Mouse (Mus musculus) cerebellum, postnatal 10 days (tissue): Measurements from ENCODE around the gene Fam234a.
"Not testable (repeated sequence)": the region's sequence is repeated elsewhere in the genome, so short reads cannot be mapped to it uniquely, and the experiment has no call there.

Experiments used
- DNase-seq, 2 experiments: peaks; one replicate each; pipeline ENCODE4 v3.0.0; 2021; ENCODE audit warnings: mixed read lengths in 2 of 2

The Fam234a gene

GRCm38 (mm10) chr17:26244101-26244841 is at the start of gene Fam234a:
Fam234a (minus strand) TSS chr17:26244242.
- DNase-seq = peak; percentile 97 to 98

- no peak for DNase-seq
Measured at GRCm38 (mm10) chr17:26289475-26289874, 45.4 kb upstream of the Fam234a start.

- peak; percentile 15 to 20 for DNase-seq
Measured at GRCm38 (mm10) chr17:26286199-26286955, 42.3 kb upstream of the Fam234a start.

GRCm38 (mm10) chr17:26276711-26277110 is 32.7 kb upstream of the Fam234a start:
- peak; percentile 61 to 63 for DNase-seq

GRCm38 (mm10) chr17:26275933-26276332 is 31.9 kb upstream of the Fam234a start:
- DNase-seq = no peak

GRCm38 (mm10) chr17:26272586-26272985 is 28.5 kb upstream of the Fam234a start:
- no peak for DNase-seq

- not testable (repeated sequence) for DNase-seq
Measured at GRCm38 (mm10) chr17:26269577-26269976, 25.5 kb upstream of the Fam234a start.

- DNase-seq = no peak
Measured at GRCm38 (mm10) chr17:26268851-26269250, 24.8 kb upstream of the Fam234a start.

- DNase-seq = no peak
Measured at GRCm38 (mm10) chr17:26262384-26262783, 18.3 kb upstream of the Fam234a start.

- DNase-seq = no peak
Measured at GRCm38 (mm10) chr17:26261826-26262225, 17.8 kb upstream of the Fam234a start.

GRCm38 (mm10) chr17:26255313-26255712 is 11.3 kb upstream of the Fam234a start:
- peak; percentile 15 to 27 for DNase-seq

GRCm38 (mm10) chr17:26253399-26253798 is 9.4 kb upstream of the Fam234a start:
- DNase-seq = no peak

GRCm38 (mm10) chr17:26252539-26253251 is 8.7 kb upstream of the Fam234a start, which contains the start of gene Luc7l:
Luc7l (plus strand) TSS chr17:26252896.
- DNase-seq = peak; percentile 95 to 96

- peak in 1 of 2 experiments; percentile 21 for DNase-seq
Measured at GRCm38 (mm10) chr17:26251886-26252538, 8.0 kb upstream of the Fam234a start.

GRCm38 (mm10) chr17:26243471-26244100 is 456 bp downstream of the Fam234a start:
- peak in 1 of 2 experiments; percentile 70 for DNase-seq

GRCm38 (mm10) chr17:26240990-26241389 is 3.1 kb downstream of the Fam234a start:
- no peak for DNase-seq

- no peak for DNase-seq
Measured at GRCm38 (mm10) chr17:26240120-26240790, 3.8 kb downstream of the Fam234a start.

GRCm38 (mm10) chr17:26239551-26239950 is 4.5 kb downstream of the Fam234a start:
- DNase-seq = no peak

- no peak for DNase-seq
Measured at GRCm38 (mm10) chr17:26237667-26238066, 6.4 kb downstream of the Fam234a start.

- no peak for DNase-seq
Measured at GRCm38 (mm10) chr17:26235077-26235815, 8.8 kb downstream of the Fam234a start.

- no peak for DNase-seq
Measured at GRCm38 (mm10) chr17:26234386-26234785, 9.7 kb downstream of the Fam234a start.
